ENCODE assay signal across 8 mouse cellular contexts in the genomic region with DNA sequence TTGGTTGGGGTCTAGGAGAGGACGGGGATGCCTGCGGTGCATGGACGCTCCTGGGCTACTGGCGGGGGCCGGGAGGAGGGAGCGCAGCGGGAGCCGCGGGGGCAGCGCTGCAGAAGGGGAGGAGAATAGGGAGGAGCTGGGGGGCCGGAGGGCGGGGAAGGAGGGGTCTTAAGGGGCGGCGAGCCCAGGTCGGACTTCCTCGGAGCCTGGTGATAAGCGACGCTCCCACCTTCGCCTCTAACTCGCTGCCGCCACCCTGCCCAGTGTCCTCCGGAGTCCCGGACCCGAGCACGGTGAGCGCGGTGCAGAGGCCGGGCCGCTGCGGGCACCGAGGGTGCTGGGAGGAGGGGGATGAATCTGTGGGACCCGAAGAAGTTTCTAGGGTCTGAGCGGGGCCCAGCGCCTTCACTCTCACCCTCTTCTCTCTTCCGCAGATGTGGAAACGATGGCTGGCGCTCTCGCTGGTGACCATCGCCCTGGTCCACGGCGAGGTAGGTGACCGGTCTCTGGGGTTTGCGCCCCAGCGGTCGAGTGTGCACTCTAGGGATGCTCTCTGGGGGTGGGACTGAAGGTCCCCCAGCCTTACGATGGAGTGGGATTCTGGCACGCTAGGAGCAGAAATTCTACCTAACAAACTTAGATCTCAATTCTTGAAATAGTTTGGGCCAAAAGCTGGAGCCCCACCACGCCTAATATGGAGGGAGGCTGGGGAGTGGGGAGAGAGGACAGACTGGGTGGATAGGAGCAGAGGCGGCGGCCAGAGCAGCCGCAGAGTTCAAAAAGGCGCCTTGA. TPM values are rescaled to one million over a fixed set of nuclear protein-coding genes. Genes with fewer than 3 reads are reported as not detected.
DNase-seq lines count a peak whose midpoint lies in the region; ATAC-seq lines count a peak whose summit lies in the region.

A gene (plus strand): TSS at position 14 of the 792 bp plus-strand sequence.

- H3K9me3 ChIP-seq in embryonic facial prominence, embryonic 10.5 days: no peaks in the 10 kb centered on the region
- no peaks in the 10 kb centered on the region for H3K9me3 ChIP-seq in kidney, embryonic 15.5 days (replicated peaks)
- H3K9me3 ChIP-seq in liver, embryonic 13.5 days (replicated peaks): no peaks in the 10 kb centered on the region
- H3K9me3 ChIP-seq in neural tube, embryonic 11.5 days (ENCODE audit: control insufficient read depth, low read length): no peaks in the 10 kb centered on the region

- peaks cover 17% of the 10 kb centered on the region for H3K27me3 ChIP-seq in embryonic facial prominence, embryonic 10.5 days (replicated peaks; ENCODE audit: low read depth, poor library complexity, severe bottlenecking)
- no peaks in the 10 kb centered on the region for H3K27me3 ChIP-seq in kidney, embryonic 15.5 days
- peaks cover 36% of the 10 kb centered on the region for H3K27me3 ChIP-seq in liver, embryonic 13.5 days
- H3K27me3 ChIP-seq in neural tube, embryonic 11.5 days (ENCODE audit: control insufficient read depth, insufficient read depth, low read length): no peaks in the 10 kb centered on the region

- peak; percentile 14 for DNase-seq in thymus, postnatal 4 days
- no peak for DNase-seq in thymus, adult 18-20 months
- DNase-seq in embryonic facial prominence, embryonic 10.5 days (ENCODE audit: low spot score): peak; percentile 89
- peak; percentile 63 to 68 for DNase-seq in heart, adult 18-20 months
- no peak for DNase-seq in liver, embryonic 13.5 days
- DNase-seq in neural tube, embryonic 11.5 days (ENCODE audit: low spot score): peak; percentile 79

- peaks cover 36% of the 10 kb centered on the region for H3K4me1 ChIP-seq in embryonic facial prominence, embryonic 10.5 days
- H3K4me1 ChIP-seq in kidney, embryonic 15.5 days: peaks cover 37% of the 10 kb centered on the region
- no peaks in the 10 kb centered on the region; the same call in 1 of the 2 replicates for H3K4me1 ChIP-seq in liver, embryonic 13.5 days (replicated peaks)
- H3K4me1 ChIP-seq in neural tube, embryonic 11.5 days (ENCODE audit: control insufficient read depth, insufficient read depth, low read length): peaks cover 5% of the 10 kb centered on the region; the same call in 1 of the 2 replicates

- under 1% methylated on average over 52 of the region's 52 CpGs for WGBS in embryonic facial prominence, embryonic 10.5 days
- WGBS in kidney, embryonic 15.5 days: under 1% methylated on average over 52 of the region's 52 CpGs
- WGBS in liver, embryonic 13.5 days (ENCODE audit: insufficient replicate concordance): under 1% methylated on average over 51 of the region's 52 CpGs
- WGBS in neural tube, embryonic 11.5 days: under 1% methylated on average over 51 of the region's 52 CpGs

- peak within 1 kb of the TSS; percentile 94 for H3K9ac ChIP-seq in kidney, embryonic 15.5 days
- H3K9ac ChIP-seq in liver, embryonic 13.5 days: peak within 1 kb of the TSS; percentile 56
- H3K9ac ChIP-seq in neural tube, embryonic 11.5 days (ENCODE audit: low read length): peak within 1 kb of the TSS; percentile 86

- peak within 1 kb of the TSS; percentile 96 for H3K27ac ChIP-seq in embryonic facial prominence, embryonic 10.5 days (replicated peaks)
- H3K27ac ChIP-seq in kidney, embryonic 15.5 days: peak within 1 kb of the TSS; percentile 95
- H3K27ac ChIP-seq in liver, embryonic 13.5 days: no peak within 1 kb of the TSS
- H3K27ac ChIP-seq in neural tube, embryonic 11.5 days (ENCODE audit: low read depth, low read length): peak within 1 kb of the TSS; percentile 68

- peak within 1 kb of the TSS; percentile 69 for H3K4me2 ChIP-seq in kidney, embryonic 15.5 days
- H3K4me2 ChIP-seq in liver, embryonic 13.5 days: peak within 1 kb of the TSS; percentile 67
- peak within 1 kb of the TSS; percentile 80 for H3K4me2 ChIP-seq in neural tube, embryonic 11.5 days (ENCODE audit: low read depth)

- peak within 1 kb of the TSS; percentile 88 for H3K4me3 ChIP-seq in embryonic facial prominence, embryonic 10.5 days
- peak within 1 kb of the TSS; percentile 94 for H3K4me3 ChIP-seq in kidney, embryonic 15.5 days (replicated peaks)
- H3K4me3 ChIP-seq in liver, embryonic 13.5 days (replicated peaks): peak within 1 kb of the TSS; percentile 51
- H3K4me3 ChIP-seq in neural tube, embryonic 11.5 days (ENCODE audit: low read depth, low read length): peak within 1 kb of the TSS; percentile 74

- H3K36me3 ChIP-seq in embryonic facial prominence, embryonic 10.5 days (replicated peaks): peaks cover 23% of the 10 kb centered on the region
- H3K36me3 ChIP-seq in kidney, embryonic 15.5 days: peaks cover 12% of the 10 kb centered on the region
- H3K36me3 ChIP-seq in liver, embryonic 13.5 days: no peaks in the 10 kb centered on the region
- no peaks in the 10 kb centered on the region for H3K36me3 ChIP-seq in neural tube, embryonic 11.5 days (ENCODE audit: control insufficient read depth, insufficient read depth, low read length)

- ATAC-seq in kidney, embryonic 15.5 days (replicated peaks; ENCODE audit: low FRiP score): peak; percentile 85
- peak; percentile 41 for ATAC-seq in liver, embryonic 13.5 days (ENCODE audit: low read depth)
- peak; percentile 78 for ATAC-seq in neural tube, embryonic 11.5 days (ENCODE audit: insufficient read depth, low FRiP score, low TSS enrichment)
- no peak for ATAC-seq in inflammation-experienced regulatory T-cells, adult 6 months

RNA-seq across cellular contexts. Expression of the gene that starts here (rescaled TPM):
- 192 and 210 TPM in 2 replicates for polyA plus RNA-seq in embryonic facial prominence, embryonic 10.5 days (2016; fragmentation: Nextera tagmentation; extraction: Ambion mirVana)
- total RNA-seq in heart, adult 18-20 months (2021): 10 to 100 TPM; 41.3 to 41.9 TPM
- 557 and 571 TPM in 2 replicates for polyA plus RNA-seq in kidney, embryonic 15.5 days (2015; fragmentation: Nextera tagmentation; extraction: Ambion mirVana)
- 26.6 and 31.4 TPM in 2 replicates for polyA plus RNA-seq in liver, embryonic 13.5 days (2015; fragmentation: Nextera tagmentation; extraction: Ambion mirVana)
- polyA plus RNA-seq in neural tube, embryonic 11.5 days (2014; fragmentation: Nextera tagmentation; extraction: Ambion mirVana): 204 and 214 TPM in 2 replicates
- polyA plus RNA-seq in inflammation-experienced regulatory T-cells, adult 6 months (2017; shearing (Covaris generic)): under 1 TPM in 1 of 3 experiments, not detected in 2; 0.27 TPM

Comparison
In these comparisons a context has a peak if more than half of its experiments do, and no peak if none do; other contexts are left out.
1. RNA of the gene that starts here (polyA plus RNA-seq): 557 to 571 TPM in kidney, embryonic 15.5 days, 192 to 210 TPM in embryonic facial prominence, embryonic 10.5 days, 204 to 214 TPM in neural tube, embryonic 11.5 days and 26.6 to 31.4 TPM in liver, embryonic 13.5 days; 0.27 TPM in inflammation-experienced regulatory T-cells, adult 6 months; every median in the first group is over 10 times any median in the second.
2. DNase-seq: peak in thymus, postnatal 4 days (single experiment), embryonic facial prominence, embryonic 10.5 days (single experiment), heart, adult 18-20 months (2 of 2) and neural tube, embryonic 11.5 days (single experiment); none in thymus, adult 18-20 months (0 of 2) and liver, embryonic 13.5 days (single experiment).
3. Peak in every context shown above with its lines, with median percentiles within 50 percentile points of each other: H3K4me3 ChIP-seq, H3K4me2 ChIP-seq and H3K9ac ChIP-seq.